Mouse (Mus musculus) CD4-positive helper T cell, adult 2 months (primary cell): ENCODE results near the gene Scyl1.
A peak's percentile ranks its signal among the peaks of the same experiment; 100 is the strongest.
"Not testable (repeated sequence)": the region's sequence is repeated elsewhere in the genome, so short reads cannot be mapped to it uniquely, and the experiment has no call there.

Experiments used
- DNase-seq: peaks from one replicate; pipeline ENCODE4 v3.0.0-alpha.2; 2012; ENCODE audit warnings: low read depth, missing footprints, low spot score

The Scyl1 gene

GRCm38 (mm10) chr19:5770925-5771860 lies at the start of gene Scyl1:
TSS of gene Scyl1 (minus strand) at chr19:5771419.
- peak; percentile 89 for DNase-seq

- DNase-seq, result no peak
Observed at GRCm38 (mm10) chr19:5819549-5819948, 48.3 kb upstream of the Scyl1 start.

- no peak for DNase-seq
Observed at GRCm38 (mm10) chr19:5818590-5818977, 47.4 kb upstream of the Scyl1 start.

GRCm38 (mm10) chr19:5817703-5818589 lies 46.7 kb upstream of the Scyl1 start:
- peak; percentile 91 for DNase-seq

GRCm38 (mm10) chr19:5815928-5816327 lies 44.7 kb upstream of the Scyl1 start:
- DNase-seq, result peak; percentile 91

GRCm38 (mm10) chr19:5815010-5815409 lies 43.8 kb upstream of the Scyl1 start:
- DNase-seq, result peak; percentile 42

- not testable (repeated sequence) for DNase-seq
Observed at GRCm38 (mm10) chr19:5814048-5814447, 42.8 kb upstream of the Scyl1 start.

- no peak for DNase-seq
Observed at GRCm38 (mm10) chr19:5813567-5813966, 42.3 kb upstream of the Scyl1 start.

- no peak for DNase-seq
Observed at GRCm38 (mm10) chr19:5811771-5812504, 40.7 kb upstream of the Scyl1 start.

GRCm38 (mm10) chr19:5810840-5811563 lies 39.8 kb upstream of the Scyl1 start:
- DNase-seq, result no peak

- no peak for DNase-seq
Observed at GRCm38 (mm10) chr19:5810103-5810839, 39.1 kb upstream of the Scyl1 start.

- DNase-seq, result no peak
Observed at GRCm38 (mm10) chr19:5809712-5810089, 38.5 kb upstream of the Scyl1 start.

- DNase-seq, result no peak
Observed at GRCm38 (mm10) chr19:5808955-5809711, 37.9 kb upstream of the Scyl1 start.

- no peak for DNase-seq
Observed at GRCm38 (mm10) chr19:5807740-5808139, 36.5 kb upstream of the Scyl1 start.

- peak; percentile 57 for DNase-seq
Observed at GRCm38 (mm10) chr19:5806809-5807205, 35.6 kb upstream of the Scyl1 start.

GRCm38 (mm10) chr19:5806051-5806808 lies 35.0 kb upstream of the Scyl1 start:
- DNase-seq, result peak; percentile 42

GRCm38 (mm10) chr19:5804371-5804899 lies 33.2 kb upstream of the Scyl1 start:
- peak; percentile 51 for DNase-seq

GRCm38 (mm10) chr19:5803881-5804279 lies 32.7 kb upstream of the Scyl1 start:
- DNase-seq, result no peak
